Mouse (Mus musculus): ENCODE data around the gene Trim63.

DNA sequence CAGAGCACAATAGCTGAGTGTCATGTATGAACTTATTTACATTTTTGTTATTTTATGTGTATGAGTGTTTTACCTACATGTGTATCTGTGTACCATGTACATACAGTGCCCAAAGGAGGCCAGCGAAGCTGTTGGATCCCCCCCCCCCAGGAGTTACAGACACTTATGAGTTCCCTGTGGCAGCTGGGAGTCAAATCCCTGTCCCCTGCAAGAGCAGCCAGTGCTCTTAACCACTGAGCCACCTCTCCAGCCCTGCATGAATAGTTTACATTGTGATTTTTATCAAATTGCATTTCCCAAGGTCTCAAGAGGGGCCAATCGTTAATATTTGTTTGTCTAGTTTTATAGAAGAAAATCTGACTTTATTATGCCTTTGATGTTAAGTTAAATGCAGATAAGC, 8.0 kb upstream of the Trim63 start:
- TF ChIP-seq CTCF (IDR thresholded peaks at IDR 0.05; ENCODE audit: low read depth), result no peak
- TF ChIP-seq EP300 (IDR thresholded peaks at IDR 0.05; ENCODE audit: low read depth), result no peak
